Mouse (Mus musculus): ENCODE measurements around the gene Sik3. TPM values are rescaled to one million over a fixed set of nuclear protein-coding genes. Genes with fewer than 3 reads are reported as not detected.

Gene Sik3
- polyA plus RNA-seq, 1 experiment: 41.0 TPM

GRCm38 (mm10) chr9:46066711-46067110 lies 54.1 kb downstream of the Sik3 start:
- no peak for TF ChIP-seq GATA1 (IDR thresholded peaks at IDR 0.05; ENCODE audit: low read length)

GRCm38 (mm10) chr9:46067691-46068090 lies 55.1 kb downstream of the Sik3 start:
- TF ChIP-seq GATA1 (IDR thresholded peaks at IDR 0.05; ENCODE audit: low read length): no peak

DNA sequence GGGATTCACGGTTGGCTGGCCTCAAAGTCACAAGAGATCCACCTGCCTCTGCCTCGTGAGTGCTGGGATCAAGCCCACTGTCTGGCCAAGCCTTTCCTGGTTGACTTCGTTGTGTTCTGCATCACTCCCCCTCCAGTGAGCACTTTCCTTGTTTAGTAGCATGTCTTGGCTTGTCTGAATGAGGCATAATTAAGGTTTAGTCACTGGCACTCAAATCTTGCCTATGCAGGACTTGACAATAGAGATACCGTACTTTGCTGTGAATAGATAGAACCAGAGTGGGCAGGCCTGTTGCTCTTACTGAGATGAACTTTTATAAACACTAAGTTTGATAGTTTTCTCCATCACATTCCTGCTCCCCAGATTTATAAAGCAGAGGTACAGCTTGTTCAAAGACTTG lies 56.4 kb downstream of the Sik3 start:
- TF ChIP-seq GATA1 (IDR thresholded peaks at IDR 0.05; ENCODE audit: low read length): no peak

DNA sequence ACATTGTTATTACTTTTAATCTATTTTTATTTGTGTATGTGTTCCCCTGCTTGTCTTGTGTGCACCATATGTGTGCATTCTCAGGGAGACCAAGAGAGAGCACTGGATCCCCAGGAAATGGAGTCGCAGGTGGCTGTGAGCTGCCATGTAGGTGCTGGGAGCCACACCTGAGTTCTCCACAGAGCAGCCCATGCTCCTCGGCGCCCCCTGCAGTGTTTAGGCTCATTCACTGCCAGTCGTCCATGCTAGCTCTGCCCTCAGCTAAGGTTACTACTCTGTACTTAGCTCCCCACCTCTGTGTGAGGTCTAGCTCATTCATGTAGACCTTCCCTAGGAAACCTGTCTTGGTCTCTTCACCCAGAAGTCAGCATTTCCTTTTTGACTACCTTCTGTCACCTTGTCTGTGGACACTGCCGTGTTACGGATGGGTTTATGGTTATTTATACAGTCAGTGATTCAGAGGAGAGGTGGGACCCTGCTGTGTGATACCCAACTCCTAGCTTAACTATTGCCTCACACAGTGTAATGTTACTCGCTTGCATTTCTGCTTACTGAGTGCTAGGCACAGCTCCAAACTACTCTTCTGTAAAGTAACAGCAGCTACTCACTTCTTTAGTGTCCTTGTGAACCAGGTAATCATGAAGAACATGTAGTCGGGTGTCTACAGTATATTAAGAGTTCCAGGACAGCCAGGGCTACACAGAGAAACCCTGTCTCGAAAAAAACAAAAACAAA lies 59.6 kb downstream of the Sik3 start:
- TF ChIP-seq GATA1 (IDR thresholded peaks at IDR 0.05; ENCODE audit: low read length): no peak

DNA sequence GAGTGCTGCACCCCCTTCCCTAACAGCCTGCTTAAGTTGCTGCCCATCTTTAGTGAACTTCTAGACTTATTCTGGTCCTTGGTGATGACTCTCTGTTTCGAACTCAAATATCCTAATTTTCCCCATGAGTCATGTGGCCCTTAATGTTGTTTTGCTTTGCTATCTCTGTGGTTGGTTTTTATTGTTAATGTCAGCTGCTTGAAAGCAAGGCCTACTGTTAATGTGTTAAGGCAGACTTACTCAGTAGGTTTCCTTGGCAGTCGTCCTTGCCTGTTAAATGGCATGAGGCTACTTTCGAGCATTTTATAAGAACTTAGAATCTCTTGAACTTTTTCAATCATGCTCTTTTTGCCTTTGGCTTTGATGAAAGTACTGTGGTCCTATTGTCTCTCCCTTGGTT lies 60.8 kb downstream of the Sik3 start:
- no peak for TF ChIP-seq GATA1 (IDR thresholded peaks at IDR 0.05; ENCODE audit: low read length)

GRCm38 (mm10) chr9:46075578-46075977 lies 63.0 kb downstream of the Sik3 start:
- no peak for TF ChIP-seq GATA1 (IDR thresholded peaks at IDR 0.05; ENCODE audit: low read length)

DNA sequence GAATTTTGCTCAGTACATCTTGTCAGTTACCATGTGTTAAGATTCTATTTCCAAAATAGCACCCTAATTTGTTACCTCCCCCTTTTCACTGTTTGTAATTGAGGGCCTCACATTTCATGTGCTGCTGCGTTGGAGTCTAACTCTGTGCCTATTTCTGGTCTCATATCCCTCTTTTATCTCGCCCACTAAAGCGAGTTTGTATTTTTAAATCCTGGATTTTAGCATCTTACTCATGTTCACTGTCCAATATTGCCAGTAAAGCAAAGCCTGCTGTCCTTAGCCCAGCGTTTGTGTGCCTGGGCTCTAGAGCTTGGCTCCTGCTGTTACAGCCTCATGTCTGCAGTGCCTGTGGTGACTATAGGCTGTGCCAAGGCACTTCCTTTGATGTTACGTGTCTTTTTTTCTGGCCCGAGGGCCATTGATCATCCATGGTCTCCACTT lies 69.8 kb downstream of the Sik3 start:
- no peak for TF ChIP-seq GATA1 (IDR thresholded peaks at IDR 0.05; ENCODE audit: low read length)

GRCm38 (mm10) chr9:46083490-46083893 lies 70.9 kb downstream of the Sik3 start:
- no peak for TF ChIP-seq GATA1 (IDR thresholded peaks at IDR 0.05; ENCODE audit: low read length)

DNA sequence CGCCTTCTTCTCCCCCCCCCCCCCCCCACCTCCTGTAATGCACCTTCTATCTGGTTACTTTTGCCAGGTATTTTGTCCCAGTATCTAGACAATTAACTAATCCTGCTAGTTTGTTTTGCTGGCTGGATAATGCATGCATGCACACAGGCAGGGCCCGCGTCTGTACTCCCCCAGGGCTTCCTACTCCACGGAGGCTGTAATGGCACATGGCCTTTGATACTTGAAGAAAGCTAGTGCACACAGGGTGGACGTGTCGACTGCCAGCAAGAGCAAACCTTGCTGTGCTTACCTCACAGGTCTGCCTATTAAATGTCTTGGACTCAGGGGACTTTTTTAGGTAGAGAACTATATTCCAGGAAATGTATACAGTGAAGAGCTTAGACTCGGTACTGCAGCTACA lies 73.3 kb downstream of the Sik3 start:
- TF ChIP-seq GATA1 (IDR thresholded peaks at IDR 0.05; ENCODE audit: low read length): no peak

GRCm38 (mm10) chr9:46086826-46087225 lies 74.2 kb downstream of the Sik3 start:
- TF ChIP-seq GATA1 (IDR thresholded peaks at IDR 0.05; ENCODE audit: low read length): no peak

GRCm38 (mm10) chr9:46087461-46087860 lies 74.8 kb downstream of the Sik3 start:
- TF ChIP-seq GATA1 (IDR thresholded peaks at IDR 0.05; ENCODE audit: low read length): no peak

DNA sequence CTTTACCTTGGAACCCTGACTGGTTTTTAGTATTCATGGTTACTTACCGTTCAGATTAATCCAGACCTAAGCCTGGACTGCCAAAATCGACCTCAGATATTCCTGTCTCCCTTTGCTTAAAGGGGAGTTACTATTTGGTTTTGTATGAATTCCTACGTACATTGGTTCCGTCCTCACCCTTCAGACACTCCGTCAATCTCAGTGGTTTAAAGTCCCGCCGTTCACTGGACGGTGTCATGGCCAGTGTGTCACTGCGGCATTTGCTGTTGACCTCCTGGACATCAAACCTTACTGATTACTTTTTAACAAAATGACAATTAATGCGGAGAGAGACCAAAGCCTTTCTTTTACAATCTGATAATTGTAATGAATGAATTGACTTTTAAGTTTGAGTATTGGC lies 76.1 kb downstream of the Sik3 start:
- no peak for TF ChIP-seq GATA1 (IDR thresholded peaks at IDR 0.05; ENCODE audit: low read length)

DNA sequence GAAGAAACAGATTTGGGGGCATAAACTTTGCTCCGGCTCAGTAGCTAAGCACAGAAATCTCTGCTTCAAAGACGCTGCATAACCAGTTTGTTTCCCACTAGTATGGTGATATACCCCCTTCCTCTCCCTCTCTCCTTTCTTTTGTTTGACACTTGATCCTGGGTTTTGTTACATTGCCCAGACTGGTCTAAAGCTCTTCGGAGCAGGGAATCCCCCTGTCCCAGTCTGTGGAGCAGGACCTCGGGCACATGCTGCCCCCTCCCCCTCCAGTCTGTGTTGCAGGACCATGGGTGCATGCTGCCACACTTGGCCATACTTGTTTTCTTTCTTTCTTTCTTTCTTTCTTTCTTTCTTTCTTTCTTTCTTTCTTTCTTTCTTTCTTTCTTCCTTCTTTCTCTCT lies 77.4 kb downstream of the Sik3 start:
- no peak for TF ChIP-seq GATA1 (IDR thresholded peaks at IDR 0.05; ENCODE audit: low read length)

GRCm38 (mm10) chr9:46092633-46093032 lies 80.0 kb downstream of the Sik3 start:
- TF ChIP-seq GATA1 (IDR thresholded peaks at IDR 0.05; ENCODE audit: low read length): no peak

GRCm38 (mm10) chr9:46098360-46098985 lies 85.9 kb downstream of the Sik3 start:
- no peak for TF ChIP-seq GATA1 (IDR thresholded peaks at IDR 0.05; ENCODE audit: low read length)

GRCm38 (mm10) chr9:46099107-46099506 lies 86.5 kb downstream of the Sik3 start:
- no peak for TF ChIP-seq GATA1 (IDR thresholded peaks at IDR 0.05; ENCODE audit: low read length)

GRCm38 (mm10) chr9:46103154-46103553 lies 90.5 kb downstream of the Sik3 start:
- TF ChIP-seq GATA1 (IDR thresholded peaks at IDR 0.05; ENCODE audit: low read length): no peak
